Mouse (Mus musculus) brain, adult 2 months (tissue): Measurements from ENCODE around the gene Itgav.
A peak's percentile ranks its signal among the peaks of the same experiment; 100 is the strongest.
"Not testable (repeated sequence)": the region's sequence is repeated elsewhere in the genome, so short reads cannot be mapped to it uniquely, and the experiment has no call there.

Source experiments
- DNase-seq: peaks from one replicate; pipeline ENCODE4 v3.0.0; 2011; ENCODE audit warnings: low read depth, low spot score

The Itgav gene

DNA sequence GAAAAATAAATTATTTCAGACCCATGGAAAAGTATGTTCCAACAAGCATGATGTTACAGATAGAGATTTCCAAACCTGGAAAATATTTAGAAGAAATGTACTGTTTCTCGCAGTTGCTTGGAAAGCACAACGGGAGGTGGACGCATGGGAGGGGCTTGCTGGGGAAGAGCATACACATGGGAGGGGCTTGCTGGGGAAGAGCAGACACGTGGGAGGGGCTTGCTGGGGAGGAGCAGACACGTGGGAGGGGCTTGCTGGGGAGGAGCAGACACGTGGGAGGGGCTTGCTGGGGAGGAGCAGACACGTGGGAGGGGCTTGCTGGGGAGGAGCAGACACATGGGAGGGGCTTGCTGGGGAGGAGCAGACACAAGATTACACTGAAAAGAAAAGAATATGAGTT, 10.9 kb upstream of the Itgav start:
- not testable (repeated sequence) for DNase-seq

DNA sequence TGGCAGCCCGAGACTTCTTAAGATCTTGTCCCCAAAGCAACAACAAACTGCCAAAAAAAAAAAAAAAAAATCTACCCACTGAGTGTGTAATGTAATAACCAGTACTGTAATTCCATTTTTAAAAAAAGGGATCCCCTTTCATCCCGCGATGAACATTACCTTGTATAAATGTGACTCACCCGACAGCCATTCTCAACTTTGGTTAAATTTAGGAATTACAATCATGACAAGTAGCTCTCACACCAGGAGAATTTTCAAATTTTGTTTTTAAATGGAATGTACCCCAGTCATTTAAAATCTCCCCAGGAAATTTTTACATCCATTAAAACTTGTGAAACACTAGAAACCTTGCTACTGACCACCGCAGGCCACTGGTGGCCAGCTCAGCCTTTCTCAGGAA, 10.3 kb upstream of the Itgav start:
- no peak for DNase-seq

DNA sequence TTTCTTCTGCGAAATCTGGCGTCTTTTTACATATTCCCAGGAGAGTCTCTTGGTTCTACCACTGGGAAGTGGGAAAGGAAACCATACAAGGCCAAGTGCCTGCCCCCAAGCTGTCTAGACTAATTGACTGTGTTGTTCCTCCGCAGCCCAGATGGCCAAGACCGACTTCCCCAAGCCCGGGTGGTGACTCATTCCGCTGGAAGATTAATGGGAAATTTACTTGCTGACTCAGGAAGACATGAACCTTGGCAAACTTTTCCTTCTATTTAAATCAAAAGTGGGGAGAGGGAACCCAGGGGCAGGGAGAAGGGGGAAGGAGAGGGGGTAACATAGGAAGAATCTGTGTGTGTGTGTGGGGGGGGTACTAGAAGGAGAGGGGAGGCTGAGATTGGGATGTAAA, 9.4 kb upstream of the Itgav start:
- peak; percentile 86 for DNase-seq

GRCm38 (mm10) chr2:83718341-83718740, 5.9 kb upstream of the Itgav start:
- no peak for DNase-seq

GRCm38 (mm10) chr2:83721635-83722034, 2.6 kb upstream of the Itgav start:
- no peak for DNase-seq

- DNase-seq, result no peak
These were observed 1.3 kb upstream of the Itgav start for GRCm38 (mm10) chr2:83722936-83723335.

- DNase-seq, result no peak
These were observed 851 bp upstream of the Itgav start for GRCm38 (mm10) chr2:83723346-83723745.

GRCm38 (mm10) chr2:83724827-83725730, 882 bp downstream of the Itgav start:
- DNase-seq, result peak; percentile 46

GRCm38 (mm10) chr2:83725796-83726195, 1.6 kb downstream of the Itgav start:
- no peak for DNase-seq

- peak; percentile 94 for DNase-seq
These were observed 4.1 kb downstream of the Itgav start for GRCm38 (mm10) chr2:83728238-83728682.

GRCm38 (mm10) chr2:83729339-83729738, 5.1 kb downstream of the Itgav start:
- peak; percentile 83 for DNase-seq

DNA sequence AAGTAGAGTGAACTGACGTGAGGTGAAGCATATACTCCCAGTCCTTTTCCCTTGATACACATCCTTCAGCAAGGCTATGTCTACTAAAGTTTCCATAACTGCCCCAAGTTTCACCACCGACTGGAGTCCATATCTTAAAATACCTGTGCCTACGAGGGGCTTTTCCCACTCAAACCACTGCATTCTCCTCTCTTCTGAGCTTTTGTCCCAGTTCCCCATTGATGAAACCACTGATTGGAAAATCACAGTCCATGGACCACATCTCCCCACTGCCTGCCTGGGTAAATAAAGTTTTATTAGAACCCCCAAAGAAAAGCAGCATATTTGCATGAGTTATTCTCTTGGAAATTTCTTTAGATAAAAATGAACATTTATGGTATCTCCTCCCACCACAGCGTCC, 8.7 kb downstream of the Itgav start:
- no peak for DNase-seq

- DNase-seq, result no peak
These were observed 9.8 kb downstream of the Itgav start for GRCm38 (mm10) chr2:83733981-83734393.

- DNase-seq, result no peak
These were observed 11.1 kb downstream of the Itgav start for GRCm38 (mm10) chr2:83735276-83735675.

DNA sequence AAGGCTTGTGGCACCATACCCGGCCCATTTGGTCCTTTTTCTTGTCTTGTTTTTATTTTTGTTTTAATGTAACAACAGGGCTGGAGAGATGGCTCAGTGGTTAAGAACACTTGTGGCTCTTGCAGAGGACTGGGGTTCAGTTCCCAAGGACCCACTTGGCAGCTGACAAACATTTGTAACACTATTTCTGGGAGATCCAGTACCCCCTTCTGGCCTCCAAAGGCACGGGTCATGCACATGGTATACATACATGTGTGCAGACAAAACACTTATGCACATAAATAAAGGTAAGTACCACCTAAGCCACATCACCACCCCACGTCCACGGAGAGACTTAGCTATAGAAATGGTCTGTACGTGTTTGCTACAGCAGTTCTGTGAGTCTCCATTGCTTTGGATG, 12.6 kb downstream of the Itgav start:
- no peak for DNase-seq

DNA sequence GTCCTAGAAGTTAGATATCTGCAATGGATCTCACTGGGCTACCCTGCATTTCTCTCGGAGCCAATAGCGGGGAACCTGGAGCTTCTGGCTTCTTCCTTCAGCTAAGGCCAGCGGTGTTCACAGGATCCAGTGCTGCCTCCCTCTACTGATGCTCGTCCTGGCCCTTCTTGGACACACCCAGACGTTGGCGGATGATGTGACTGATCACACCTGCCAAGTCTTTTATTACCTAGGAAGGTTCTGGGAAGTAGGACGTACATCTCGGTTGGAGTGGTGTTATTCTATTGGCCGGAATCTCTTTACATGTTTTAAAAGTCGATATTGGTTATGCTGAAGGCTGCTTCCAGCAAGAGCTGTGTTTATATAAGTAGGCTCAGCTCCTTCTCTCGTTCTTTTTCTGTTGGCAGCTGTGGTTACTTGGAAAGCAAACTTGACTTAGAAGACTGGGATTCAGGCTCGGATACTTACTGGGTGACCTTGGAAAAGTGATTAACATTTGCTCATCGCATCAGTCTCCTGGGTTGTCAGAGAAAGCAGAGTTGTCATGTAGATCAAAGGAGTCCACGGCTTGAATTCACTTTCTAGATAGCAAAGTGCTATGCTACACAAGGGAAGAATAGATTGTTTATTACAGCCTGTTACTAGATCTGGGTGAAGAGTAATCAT, 14.5 kb downstream of the Itgav start:
- peak; percentile 22 for DNase-seq

GRCm38 (mm10) chr2:83739461-83740124, 15.4 kb downstream of the Itgav start:
- peak; percentile 56 for DNase-seq

- DNase-seq, result peak; percentile 64
These were observed 16.4 kb downstream of the Itgav start for GRCm38 (mm10) chr2:83740601-83741031.

GRCm38 (mm10) chr2:83742210-83742609, 18.0 kb downstream of the Itgav start:
- peak; percentile 71 for DNase-seq

- no peak for DNase-seq
These were observed 18.6 kb downstream of the Itgav start for GRCm38 (mm10) chr2:83742836-83743235.

- no peak for DNase-seq
These were observed 20.2 kb downstream of the Itgav start for GRCm38 (mm10) chr2:83744276-83744952.

DNA sequence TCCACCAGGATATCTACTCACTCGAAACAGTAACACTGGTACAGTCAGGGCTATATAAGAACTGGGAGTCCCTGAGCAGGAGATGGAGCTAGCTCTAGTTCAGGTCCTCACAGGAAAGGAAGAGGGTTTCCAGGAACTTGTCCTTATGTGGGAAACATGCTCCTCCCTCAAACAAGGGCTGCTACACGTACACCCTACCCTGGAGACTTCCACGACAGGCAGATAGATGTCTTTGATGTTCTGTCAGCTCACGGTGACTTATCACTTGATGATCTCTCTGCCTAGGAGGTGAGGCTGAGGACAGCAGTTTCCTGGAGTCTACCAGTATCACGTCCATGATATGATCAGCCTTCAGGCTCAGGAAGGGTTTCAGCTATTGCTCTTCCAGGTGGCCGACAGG, 21.1 kb downstream of the Itgav start:
- DNase-seq, result no peak
